Mouse (Mus musculus): ENCODE data around the gene Glt1d1. TPM values are rescaled to one million over a fixed set of nuclear protein-coding genes. Genes with fewer than 3 reads are reported as not detected.

The Glt1d1 gene
- polyA plus RNA-seq (2014; fragmentation: Nextera tagmentation; extraction: Ambion mirVana) = 1.4 and 2.8 TPM in 2 replicates

DNA sequence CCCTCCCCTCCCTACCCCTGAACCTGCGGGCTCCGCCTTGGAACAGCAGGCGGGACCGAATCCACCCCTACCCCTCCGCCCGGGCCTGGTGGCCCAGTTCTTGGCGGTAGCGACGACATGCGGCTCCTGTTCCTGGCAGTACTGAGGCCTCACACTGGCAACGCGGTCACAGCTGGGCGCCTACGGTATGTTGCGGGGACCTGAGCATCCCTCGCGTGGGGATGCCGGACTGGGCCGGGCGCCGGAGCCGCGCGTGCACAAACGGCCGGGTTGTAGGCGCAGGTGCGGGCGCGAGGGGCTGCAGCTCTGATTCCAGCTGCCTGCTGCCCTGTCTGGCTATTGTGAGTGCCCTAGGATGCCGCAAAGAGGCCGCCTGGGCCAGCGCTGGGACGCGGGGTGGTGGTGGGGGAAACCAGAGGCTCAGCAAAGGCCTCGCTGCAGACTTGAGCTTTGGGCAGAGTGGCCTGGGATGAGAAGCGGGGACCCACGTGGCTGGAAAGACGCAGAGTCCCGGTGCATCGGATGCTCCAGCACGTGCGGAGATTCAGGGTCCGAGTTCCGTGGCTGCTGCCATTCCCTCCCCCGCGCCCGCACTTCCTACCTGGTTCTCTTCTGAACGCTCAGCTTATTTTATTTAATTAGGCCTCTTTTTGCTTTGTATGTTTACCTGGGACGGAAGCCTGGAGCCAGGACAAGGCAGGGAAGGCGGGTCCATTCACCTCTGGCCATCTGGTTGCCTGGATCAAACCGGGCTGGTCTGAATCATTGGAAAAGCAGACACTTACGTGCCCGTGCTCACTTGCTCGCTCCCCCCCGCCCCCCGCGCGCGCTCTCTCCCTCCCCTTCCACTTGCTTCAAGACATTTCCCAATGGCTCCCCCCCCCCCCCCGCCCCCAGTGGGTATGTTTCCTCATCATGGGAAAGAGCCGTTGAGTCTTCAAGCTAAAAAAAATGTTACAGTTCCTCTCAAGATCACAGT, at the start of gene Glt1d1, which contains the start of gene Slc15a4:
Glt1d1 (plus strand) TSS at position 96 of the 979 bp plus-strand sequence.
Slc15a4 (minus strand) TSS at position 731 of the 979 bp plus-strand sequence.
- peak within 1 kb of the TSS; percentile 72 for H3K9ac ChIP-seq (replicated peaks; ENCODE audit: low read depth, low read length)
- H3K4me1 ChIP-seq (ENCODE audit: control insufficient read depth, insufficient read depth, low read length) = no peaks in the 10 kb centered on the region
- H3K27ac ChIP-seq (ENCODE audit: low read depth, low read length) = peak within 1 kb of the TSS; percentile 48; the same call in 1 of the 2 replicates
- no peaks in the 10 kb centered on the region for H3K9me3 ChIP-seq (ENCODE audit: control insufficient read depth, low read length)
- no peaks in the 10 kb centered on the region for H3K36me3 ChIP-seq (ENCODE audit: control insufficient read depth, insufficient read depth, low read length)
- peak; percentile 69 for ATAC-seq (ENCODE audit: low read depth)
- peak within 1 kb of the TSS; percentile 97 for H3K4me2 ChIP-seq (ENCODE audit: low read depth, low read length)
- WGBS = under 1% methylated on average over 62 of the region's 62 CpGs
- H3K4me3 ChIP-seq (ENCODE audit: low read depth, low read length) = peak within 1 kb of the TSS; percentile 57
- no peaks in the 10 kb centered on the region for H3K27me3 ChIP-seq (ENCODE audit: control insufficient read depth, insufficient read depth, low read length)

DNA sequence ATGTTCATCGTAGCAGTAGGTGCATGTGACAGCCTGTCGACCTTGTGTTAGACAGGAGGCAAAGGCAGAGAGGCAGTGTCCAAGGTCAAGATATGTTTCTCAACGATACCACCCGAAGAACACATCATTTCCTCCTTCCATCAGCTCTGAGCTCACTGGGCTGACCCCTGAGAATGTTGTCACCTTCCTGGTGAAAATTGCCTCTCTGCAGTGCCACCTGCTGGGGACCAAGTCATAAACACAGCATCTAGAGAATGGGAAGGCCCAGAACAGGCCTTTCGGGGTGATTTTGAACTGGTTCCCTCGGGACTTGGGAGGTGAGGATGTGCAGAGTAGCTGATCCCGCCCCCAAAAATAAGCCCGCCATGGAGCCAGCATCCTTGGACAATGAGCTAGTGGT, 48.4 kb upstream of the Glt1d1 start:
- Histone ChIP-seq H3K4me2 (ENCODE audit: low read depth, low read length) (no peak overlapping the region), H3K4me3 (ENCODE audit: low read depth, low read length) (no peak overlapping the region), H3K4me1 (ENCODE audit: control insufficient read depth, insufficient read depth, low read length) (no peaks in the 10 kb centered on the region), H3K27me3 (ENCODE audit: control insufficient read depth, insufficient read depth, low read length) (no peaks in the 10 kb centered on the region), H3K27ac (ENCODE audit: low read depth, low read length) (no peak overlapping the region), H3K9ac (replicated peaks; ENCODE audit: low read depth, low read length) (no peak overlapping the region), H3K36me3 (ENCODE audit: control insufficient read depth, insufficient read depth, low read length) (no peaks in the 10 kb centered on the region), H3K9me3 (ENCODE audit: control insufficient read depth, low read length) (no peaks in the 10 kb centered on the region)
- WGBS = 82% methylated on average over 8 of the region's 8 CpGs
- ATAC-seq (ENCODE audit: low read depth) = no peak

DNA sequence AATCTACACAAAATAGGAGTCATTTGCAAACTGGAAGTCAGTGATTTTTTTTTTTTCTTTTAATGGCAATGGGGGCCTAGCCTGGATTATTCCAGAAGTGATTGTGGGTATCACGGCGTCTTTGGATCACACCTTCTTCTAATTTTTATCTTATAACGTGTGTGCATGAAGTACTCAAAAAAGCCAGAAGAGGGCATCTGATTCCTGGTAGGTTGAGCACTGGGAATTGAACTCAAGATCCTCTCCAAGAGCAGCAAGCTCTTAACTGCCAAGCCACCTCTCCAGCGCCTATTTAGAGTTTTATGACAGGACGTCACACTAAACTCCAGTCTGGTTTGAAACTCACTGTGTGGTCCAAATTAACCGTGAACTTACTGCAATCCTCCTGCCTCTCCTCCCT, 44.2 kb upstream of the Glt1d1 start:
- Histone ChIP-seq H3K27ac (ENCODE audit: low read depth, low read length) (no peak overlapping the region), H3K9me3 (ENCODE audit: control insufficient read depth, low read length) (no peaks in the 10 kb centered on the region), H3K9ac (replicated peaks; ENCODE audit: low read depth, low read length) (no peak overlapping the region), H3K4me2 (ENCODE audit: low read depth, low read length) (no peak overlapping the region), H3K4me1 (ENCODE audit: control insufficient read depth, insufficient read depth, low read length) (no peaks in the 10 kb centered on the region), H3K27me3 (ENCODE audit: control insufficient read depth, insufficient read depth, low read length) (no peaks in the 10 kb centered on the region), H3K4me3 (ENCODE audit: low read depth, low read length) (no peak overlapping the region), H3K36me3 (ENCODE audit: control insufficient read depth, insufficient read depth, low read length) (no peaks in the 10 kb centered on the region)
- ATAC-seq (ENCODE audit: low read depth) = no peak
- 56% methylated on average over 6 of the region's 6 CpGs for WGBS

GRCm38 (mm10) chr5:127592406-127592805, 39.7 kb upstream of the Glt1d1 start:
- Histone ChIP-seq H3K27me3 (ENCODE audit: control insufficient read depth, insufficient read depth, low read length) (no peaks in the 10 kb centered on the region), H3K4me3 (ENCODE audit: low read depth, low read length) (no peak overlapping the region), H3K4me2 (ENCODE audit: low read depth, low read length) (no peak overlapping the region), H3K9ac (replicated peaks; ENCODE audit: low read depth, low read length) (no peak overlapping the region), H3K9me3 (ENCODE audit: control insufficient read depth, low read length) (no peaks in the 10 kb centered on the region), H3K36me3 (ENCODE audit: control insufficient read depth, insufficient read depth, low read length) (peaks cover 24% of the 10 kb centered on the region), H3K27ac (ENCODE audit: low read depth, low read length) (no peak overlapping the region), H3K4me1 (ENCODE audit: control insufficient read depth, insufficient read depth, low read length) (no peaks in the 10 kb centered on the region)
- WGBS = 73% methylated on average over 5 of the region's 5 CpGs
- no peak for ATAC-seq (ENCODE audit: low read depth)

DNA sequence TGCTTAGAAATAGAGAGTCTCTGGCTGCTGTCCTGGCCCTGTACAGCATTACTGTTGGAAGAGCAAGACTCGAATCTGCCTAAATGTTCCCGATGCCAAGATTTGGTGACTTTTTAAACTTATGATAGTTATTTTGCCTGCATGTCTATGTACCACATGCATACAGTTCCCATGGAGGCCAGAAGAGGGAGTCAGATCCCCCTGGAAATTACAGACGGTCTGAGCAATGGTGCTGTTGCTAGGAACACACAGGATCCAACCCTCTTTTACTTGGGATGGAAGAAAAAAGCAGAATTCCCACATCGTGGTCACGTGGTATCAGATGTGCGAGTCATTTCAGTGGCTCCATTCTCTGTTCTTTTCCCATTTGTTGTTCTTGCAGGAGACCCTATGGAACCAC, 39.2 kb upstream of the Glt1d1 start:
- ATAC-seq (ENCODE audit: low read depth) = no peak
- H3K27me3 ChIP-seq (ENCODE audit: control insufficient read depth, insufficient read depth, low read length) = no peaks in the 10 kb centered on the region
- 80% methylated on average over 6 of the region's 6 CpGs for WGBS

GRCm38 (mm10) chr5:127595676-127596075, 36.4 kb upstream of the Glt1d1 start:
- no peak overlapping the region for H3K9ac ChIP-seq (replicated peaks; ENCODE audit: low read depth, low read length)
- peaks cover 55% of the 10 kb centered on the region for H3K36me3 ChIP-seq (ENCODE audit: control insufficient read depth, insufficient read depth, low read length)
- no peak overlapping the region for H3K27ac ChIP-seq (ENCODE audit: low read depth, low read length)
- no peaks in the 10 kb centered on the region for H3K9me3 ChIP-seq (ENCODE audit: control insufficient read depth, low read length)
- H3K4me2 ChIP-seq (ENCODE audit: low read depth, low read length) = no peak overlapping the region
- WGBS = 92% methylated on average over 3 of the region's 3 CpGs
- H3K27me3 ChIP-seq (ENCODE audit: control insufficient read depth, insufficient read depth, low read length) = no peaks in the 10 kb centered on the region
- H3K4me3 ChIP-seq (ENCODE audit: low read depth, low read length) = no peak overlapping the region
- no peak for ATAC-seq (ENCODE audit: low read depth)
- H3K4me1 ChIP-seq (ENCODE audit: control insufficient read depth, insufficient read depth, low read length) = no peaks in the 10 kb centered on the region

More for the DNA sequence above, 39.2 kb upstream of the Glt1d1 start:
- no peaks in the 10 kb centered on the region for H3K9me3 ChIP-seq (ENCODE audit: control insufficient read depth, low read length)
- no peak overlapping the region for H3K27ac ChIP-seq (ENCODE audit: low read depth, low read length)
- no peak overlapping the region for H3K9ac ChIP-seq (replicated peaks; ENCODE audit: low read depth, low read length)
- peaks cover 29% of the 10 kb centered on the region for H3K36me3 ChIP-seq (ENCODE audit: control insufficient read depth, insufficient read depth, low read length)
- no peaks in the 10 kb centered on the region for H3K4me1 ChIP-seq (ENCODE audit: control insufficient read depth, insufficient read depth, low read length)
- no peak overlapping the region for H3K4me2 ChIP-seq (ENCODE audit: low read depth, low read length)
- H3K4me3 ChIP-seq (ENCODE audit: low read depth, low read length) = no peak overlapping the region

DNA sequence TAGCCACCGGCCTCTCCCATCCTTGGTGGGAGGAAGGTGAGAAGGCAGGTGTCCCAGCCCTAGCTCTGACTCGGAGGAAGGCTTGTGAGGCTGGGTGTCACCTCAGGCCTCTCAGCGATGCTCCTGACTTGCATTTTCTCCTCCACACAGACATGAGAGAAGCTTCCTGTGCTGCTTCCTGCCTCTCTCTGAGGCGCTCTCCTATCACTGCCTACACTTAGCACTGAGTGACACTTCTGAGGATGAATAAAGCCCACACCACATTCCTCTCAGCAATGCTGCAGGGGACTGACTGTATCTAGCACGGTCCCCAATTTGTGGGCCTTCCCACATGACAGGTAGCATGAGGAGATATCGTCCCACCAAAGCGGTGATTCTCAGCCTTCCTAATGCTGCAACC, 35.2 kb upstream of the Glt1d1 start:
- 93% methylated on average over 7 of the region's 7 CpGs for WGBS
- Histone ChIP-seq H3K4me1 (ENCODE audit: control insufficient read depth, insufficient read depth, low read length) (no peaks in the 10 kb centered on the region), H3K9ac (replicated peaks; ENCODE audit: low read depth, low read length) (no peak overlapping the region), H3K27ac (ENCODE audit: low read depth, low read length) (no peak overlapping the region), H3K27me3 (ENCODE audit: control insufficient read depth, insufficient read depth, low read length) (no peaks in the 10 kb centered on the region), H3K9me3 (ENCODE audit: control insufficient read depth, low read length) (no peaks in the 10 kb centered on the region), H3K4me2 (ENCODE audit: low read depth, low read length) (no peak overlapping the region), H3K4me3 (ENCODE audit: low read depth, low read length) (no peak overlapping the region), H3K36me3 (ENCODE audit: control insufficient read depth, insufficient read depth, low read length) (peaks cover 63% of the 10 kb centered on the region)
- no peak for ATAC-seq (ENCODE audit: low read depth)

DNA sequence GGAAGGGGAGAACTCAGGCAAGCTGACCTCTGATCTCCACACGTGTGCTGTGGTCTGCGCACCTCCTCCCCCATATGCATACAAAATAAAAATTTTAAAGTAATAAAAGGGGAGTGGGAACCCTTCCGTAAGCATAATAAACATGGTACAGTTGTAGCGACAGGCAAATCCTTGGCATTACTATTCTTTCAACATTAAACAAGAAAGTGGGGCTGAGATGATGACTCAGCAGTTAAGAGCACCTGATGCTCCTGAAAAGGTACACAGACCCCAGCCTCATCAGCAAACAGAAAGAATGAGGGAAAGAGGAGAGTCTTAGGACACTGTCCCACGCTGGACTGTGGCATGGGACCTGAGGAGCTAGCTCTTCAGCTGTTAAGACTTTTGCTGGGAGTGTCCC, 29.1 kb upstream of the Glt1d1 start:
- Histone ChIP-seq H3K9me3 (ENCODE audit: control insufficient read depth, low read length) (no peaks in the 10 kb centered on the region), H3K4me1 (ENCODE audit: control insufficient read depth, insufficient read depth, low read length) (no peaks in the 10 kb centered on the region), H3K27ac (ENCODE audit: low read depth, low read length) (no peak overlapping the region), H3K27me3 (ENCODE audit: control insufficient read depth, insufficient read depth, low read length) (no peaks in the 10 kb centered on the region), H3K9ac (replicated peaks; ENCODE audit: low read depth, low read length) (no peak overlapping the region), H3K4me3 (ENCODE audit: low read depth, low read length) (no peak overlapping the region), H3K36me3 (ENCODE audit: control insufficient read depth, insufficient read depth, low read length) (peaks cover 61% of the 10 kb centered on the region), H3K4me2 (ENCODE audit: low read depth, low read length) (no peak overlapping the region)
- 92% methylated on average over 5 of the region's 5 CpGs for WGBS
- no peak for ATAC-seq (ENCODE audit: low read depth)

DNA sequence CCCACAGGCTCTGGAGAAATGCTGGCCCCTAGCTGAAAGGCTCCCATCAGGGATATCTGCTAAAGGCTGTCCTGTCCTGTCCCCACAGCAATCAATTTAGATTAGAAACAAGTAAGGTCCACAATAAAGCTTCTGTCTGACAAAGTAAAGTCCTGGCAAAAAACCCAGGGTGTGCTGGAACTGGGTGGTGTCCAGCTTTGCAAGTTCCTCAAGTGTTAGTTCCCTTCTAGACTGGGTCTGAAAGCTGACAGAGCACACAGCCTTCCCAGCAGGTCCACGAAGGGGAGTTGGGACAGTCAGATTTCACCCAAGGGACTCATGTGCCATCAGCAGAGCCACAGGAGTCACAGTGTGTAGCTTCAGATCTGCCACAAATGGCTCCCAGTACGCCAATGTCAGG, 24.6 kb upstream of the Glt1d1 start:
- 88% methylated on average over 2 of the region's 2 CpGs for WGBS
- Histone ChIP-seq H3K4me3 (ENCODE audit: low read depth, low read length) (no peak overlapping the region), H3K4me2 (ENCODE audit: low read depth, low read length) (no peak overlapping the region), H3K27me3 (ENCODE audit: control insufficient read depth, insufficient read depth, low read length) (no peaks in the 10 kb centered on the region), H3K36me3 (ENCODE audit: control insufficient read depth, insufficient read depth, low read length) (peaks cover 30% of the 10 kb centered on the region), H3K4me1 (ENCODE audit: control insufficient read depth, insufficient read depth, low read length) (peaks cover 10% of the 10 kb centered on the region; the same call in 1 of the 2 replicates), H3K9me3 (ENCODE audit: control insufficient read depth, low read length) (no peaks in the 10 kb centered on the region), H3K9ac (replicated peaks; ENCODE audit: low read depth, low read length) (no peak overlapping the region), H3K27ac (ENCODE audit: low read depth, low read length) (no peak overlapping the region)
- ATAC-seq (ENCODE audit: low read depth) = no peak

All from neural tube, embryonic 14.5 days (tissue).